Mouse (Mus musculus): Measurements from ENCODE around the gene Rnf182. TPM values are rescaled to one million over a fixed set of nuclear protein-coding genes. Genes with fewer than 3 reads are reported as not detected.

Gene Rnf182
- total and polyA plus RNA-seq, 2 experiments from 2014 or later, result 7.5 to 20.7 TPM

- no peaks in the 10 kb centered on the region for H3K36me3 ChIP-seq (ENCODE audit: insufficient read depth, low read length)
- peaks cover 4% of the 10 kb centered on the region; the same call in 1 of the 2 replicates for H3K4me1 ChIP-seq (ENCODE audit: insufficient read depth, low read length)
- no peaks in the 10 kb centered on the region for H3K27me3 ChIP-seq (ENCODE audit: insufficient read depth, low read length)
- no peak overlapping the region for H3K27ac ChIP-seq
- no peak overlapping the region for H3K4me3 ChIP-seq (ENCODE audit: low read length)
- H3K9ac ChIP-seq (replicated peaks; ENCODE audit: low read length), result no peak overlapping the region
- no peaks in the 10 kb centered on the region for H3K9me3 ChIP-seq (ENCODE audit: low read length)
- WGBS, result 64% methylated on average over 7 of the region's 7 CpGs
- no peak overlapping the region for H3K4me2 ChIP-seq (ENCODE audit: low read depth, low read length)
- no peak for TF ChIP-seq CTCF (IDR thresholded peaks at IDR 0.05; ENCODE audit: low read depth)
- DNase-seq (ENCODE audit: low spot score), result no peak
- no peak for ATAC-seq
Observed at GRCm38 (mm10) chr13:43704533-43705116, 89.1 kb downstream of the Rnf182 start.

- ATAC-seq, result no peak
- WGBS, result 65% methylated on average over 4 of the region's 4 CpGs
- Histone ChIP-seq H3K9me3 (ENCODE audit: low read length) (no peaks in the 10 kb centered on the region), H3K27ac (no peak overlapping the region), H3K36me3 (ENCODE audit: insufficient read depth, low read length) (no peaks in the 10 kb centered on the region), H3K4me2 (ENCODE audit: low read depth, low read length) (no peak overlapping the region), H3K27me3 (ENCODE audit: insufficient read depth, low read length) (no peaks in the 10 kb centered on the region), H3K4me3 (ENCODE audit: low read length) (no peak overlapping the region), H3K4me1 (ENCODE audit: insufficient read depth, low read length) (peaks cover 4% of the 10 kb centered on the region; the same call in 1 of the 2 replicates), H3K9ac (replicated peaks; ENCODE audit: low read length) (no peak overlapping the region)
- no peak for TF ChIP-seq CTCF (IDR thresholded peaks at IDR 0.05; ENCODE audit: low read depth)
- DNase-seq (ENCODE audit: low spot score), result no peak
Observed at GRCm38 (mm10) chr13:43706387-43706786, 90.9 kb downstream of the Rnf182 start.

GRCm38 (mm10) chr13:43709529-43709928 is 94.0 kb downstream of the Rnf182 start:
- WGBS, result 82% methylated on average over 3 of the region's 3 CpGs
- H3K9ac ChIP-seq (replicated peaks; ENCODE audit: low read length), result no peak overlapping the region
- H3K9me3 ChIP-seq (ENCODE audit: low read length), result no peaks in the 10 kb centered on the region

DNA sequence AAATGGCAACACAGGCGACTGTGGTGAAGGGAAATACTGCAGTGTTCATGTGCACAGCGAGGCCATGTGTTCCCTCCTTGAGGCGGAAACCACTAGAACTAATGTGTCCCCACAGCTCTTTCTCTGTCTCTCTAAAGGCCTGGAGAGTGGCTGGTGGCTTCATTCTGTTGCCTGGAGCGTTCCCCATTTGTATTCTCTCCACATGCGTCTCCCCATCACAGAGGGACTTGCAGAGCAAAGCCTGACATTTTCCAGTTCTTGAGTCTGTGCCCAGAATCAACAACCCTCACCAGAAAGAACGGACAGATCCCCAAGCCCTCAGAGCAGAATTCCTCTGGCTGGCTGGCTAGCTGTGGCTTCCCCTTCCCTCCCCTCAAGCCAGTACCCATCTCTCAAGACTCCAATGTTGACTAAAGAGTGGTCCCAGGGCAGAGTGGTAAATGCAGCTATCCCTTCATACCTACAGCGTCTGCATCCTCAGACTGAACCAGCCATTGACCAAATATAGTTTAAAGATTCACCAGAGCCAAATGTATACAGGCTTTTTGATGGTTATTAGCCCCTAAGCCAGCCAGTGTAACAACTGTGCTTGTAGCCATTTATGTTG is 96.3 kb downstream of the Rnf182 start:
- TF ChIP-seq CTCF (IDR thresholded peaks at IDR 0.05; ENCODE audit: low read depth), result no peak

More at GRCm38 (mm10) chr13:43709529-43709928, 94.0 kb downstream of the Rnf182 start:
- DNase-seq (ENCODE audit: low spot score), result no peak
- no peak overlapping the region for H3K4me2 ChIP-seq (ENCODE audit: low read depth, low read length)
- no peaks in the 10 kb centered on the region; the same call in 1 of the 2 replicates for H3K4me1 ChIP-seq (ENCODE audit: insufficient read depth, low read length)
- H3K27ac ChIP-seq, result no peak overlapping the region
- no peaks in the 10 kb centered on the region for H3K36me3 ChIP-seq (ENCODE audit: insufficient read depth, low read length)
- H3K27me3 ChIP-seq (ENCODE audit: insufficient read depth, low read length), result no peaks in the 10 kb centered on the region
- TF ChIP-seq CTCF (IDR thresholded peaks at IDR 0.05; ENCODE audit: low read depth), result no peak
- no peak overlapping the region for H3K4me3 ChIP-seq (ENCODE audit: low read length)
- no peak for ATAC-seq

DNA sequence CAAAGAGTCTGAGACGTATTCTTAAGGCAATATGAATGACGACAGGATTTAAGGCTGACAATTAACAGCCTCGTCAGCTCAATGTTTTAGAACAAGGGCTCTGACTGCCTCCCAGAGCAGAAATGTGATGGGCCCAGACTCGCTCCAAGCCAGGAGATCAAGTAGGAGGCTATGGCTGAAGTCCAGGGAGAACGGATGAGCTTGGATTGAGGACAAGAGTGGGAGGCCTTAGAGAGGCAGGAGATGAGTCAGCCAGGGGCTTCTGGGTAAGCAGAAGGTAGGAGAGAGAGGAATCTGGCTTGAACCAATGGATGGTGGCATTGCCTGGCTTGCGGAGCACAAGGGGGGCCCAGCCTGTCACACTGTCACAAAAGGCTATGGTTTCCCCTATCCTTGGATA is 99.2 kb downstream of the Rnf182 start:
- no peak for TF ChIP-seq CTCF (IDR thresholded peaks at IDR 0.05; ENCODE audit: low read depth)
- Histone ChIP-seq H3K9me3 (ENCODE audit: low read length) (no peaks in the 10 kb centered on the region), H3K9ac (replicated peaks; ENCODE audit: low read length) (no peak overlapping the region), H3K4me3 (ENCODE audit: low read length) (no peak overlapping the region), H3K27me3 (ENCODE audit: insufficient read depth, low read length) (no peaks in the 10 kb centered on the region), H3K4me2 (ENCODE audit: low read depth, low read length) (no peak overlapping the region), H3K36me3 (ENCODE audit: insufficient read depth, low read length) (no peaks in the 10 kb centered on the region), H3K27ac (no peak overlapping the region), H3K4me1 (ENCODE audit: insufficient read depth, low read length) (no peaks in the 10 kb centered on the region; the same call in 1 of the 2 replicates)
- no peak for DNase-seq (ENCODE audit: low spot score)
- no peak for ATAC-seq
- 62% methylated on average over 6 of the region's 6 CpGs for WGBS

More for the DNA sequence above, 96.3 kb downstream of the Rnf182 start:
- peak; percentile 93 for ATAC-seq
- H3K9me3 ChIP-seq (ENCODE audit: low read length), result no peaks in the 10 kb centered on the region
- H3K4me3 ChIP-seq (ENCODE audit: low read length), result no peak overlapping the region
- DNase-seq (ENCODE audit: low spot score), result peak; percentile 89
- H3K4me2 ChIP-seq (ENCODE audit: low read depth, low read length), result no peak overlapping the region
- no peaks in the 10 kb centered on the region for H3K36me3 ChIP-seq (ENCODE audit: insufficient read depth, low read length)
- no peaks in the 10 kb centered on the region for H3K27me3 ChIP-seq (ENCODE audit: insufficient read depth, low read length)
- 33% methylated on average over 7 of the region's 7 CpGs for WGBS
- H3K4me1 ChIP-seq (ENCODE audit: insufficient read depth, low read length), result no peaks in the 10 kb centered on the region; the same call in 1 of the 2 replicates
- peak overlapping the region; percentile 72 for H3K27ac ChIP-seq
- no peak overlapping the region for H3K9ac ChIP-seq (replicated peaks; ENCODE audit: low read length)

- no peaks in the 10 kb centered on the region for H3K27me3 ChIP-seq (ENCODE audit: insufficient read depth, low read length)
- no peaks in the 10 kb centered on the region for H3K36me3 ChIP-seq (ENCODE audit: insufficient read depth, low read length)
- no peak overlapping the region for H3K27ac ChIP-seq
- no peak overlapping the region for H3K4me2 ChIP-seq (ENCODE audit: low read depth, low read length)
- H3K9me3 ChIP-seq (ENCODE audit: low read length), result no peaks in the 10 kb centered on the region
- 88% methylated on average over 5 of the region's 5 CpGs for WGBS
- H3K9ac ChIP-seq (replicated peaks; ENCODE audit: low read length), result no peak overlapping the region
- no peak for TF ChIP-seq CTCF (IDR thresholded peaks at IDR 0.05; ENCODE audit: low read depth)
- ATAC-seq, result no peak
- H3K4me1 ChIP-seq (ENCODE audit: insufficient read depth, low read length), result no peaks in the 10 kb centered on the region; the same call in 1 of the 2 replicates
- H3K4me3 ChIP-seq (ENCODE audit: low read length), result no peak overlapping the region
- DNase-seq (ENCODE audit: low spot score), result no peak
Observed at GRCm38 (mm10) chr13:43715466-43715865, 100.0 kb downstream of the Rnf182 start.

GRCm38 (mm10) chr13:43716514-43717036 is 101.1 kb downstream of the Rnf182 start:
- ATAC-seq (peak; percentile 77), DNase-seq (ENCODE audit: low spot score) (peak; percentile 38)
- Histone ChIP-seq H3K27me3 (ENCODE audit: insufficient read depth, low read length) (no peaks in the 10 kb centered on the region), H3K4me2 (ENCODE audit: low read depth, low read length) (no peak overlapping the region), H3K9ac (replicated peaks; ENCODE audit: low read length) (no peak overlapping the region), H3K9me3 (ENCODE audit: low read length) (no peaks in the 10 kb centered on the region), H3K4me1 (ENCODE audit: insufficient read depth, low read length) (no peaks in the 10 kb centered on the region; the same call in 1 of the 2 replicates), H3K4me3 (ENCODE audit: low read length) (no peak overlapping the region), H3K36me3 (ENCODE audit: insufficient read depth, low read length) (no peaks in the 10 kb centered on the region), H3K27ac (no peak overlapping the region)
- TF ChIP-seq CTCF (IDR thresholded peaks at IDR 0.05; ENCODE audit: low read depth), result no peak
- 30% methylated on average over 6 of the region's 6 CpGs for WGBS

All from hindbrain, postnatal 0 days (tissue).